ENCODE assay signal across 8 mouse cellular contexts in genomic region chr2:32570698-32571494, GRCm38 (mm10). TPM values are rescaled to one million over a fixed set of nuclear protein-coding genes. Genes with fewer than 3 reads are reported as not detected.
DNase-seq lines count a peak whose midpoint lies in the region; ATAC-seq and TF ChIP-seq lines count a peak whose summit lies in the region.

Gene Dpm2 (plus strand): TSS chr2:32570858.

- TF ChIP-seq EP300 in ES-Bruce4 (IDR thresholded peaks at IDR 0.05; ENCODE audit: insufficient read depth, low read depth, low read length) = no peak
- peak; percentile 35; the same call in 1 of the 2 replicates for TF ChIP-seq EP300 in liver, postnatal 0 days (IDR thresholded peaks at IDR 0.05; ENCODE audit: low read depth)

- no peak for TF ChIP-seq CTCF in ES-Bruce4 (IDR thresholded peaks at IDR 0.05; ENCODE audit: low read depth, low read length)
- TF ChIP-seq CTCF in liver, postnatal 0 days (IDR thresholded peaks at IDR 0.05; ENCODE audit: low read depth) = no peak

- H3K27me3 ChIP-seq in ES-Bruce4 (ENCODE audit: control insufficient read depth, insufficient read depth, low read length, poor library complexity, severe bottlenecking) = no peaks in the 10 kb centered on the region
- no peaks in the 10 kb centered on the region for H3K27me3 ChIP-seq in forebrain, embryonic 13.5 days
- peaks cover 8% of the 10 kb centered on the region; the same call in 1 of the 2 replicates for H3K27me3 ChIP-seq in liver, postnatal 0 days (ENCODE audit: insufficient read depth, low read length)
- no peaks in the 10 kb centered on the region for H3K27me3 ChIP-seq in neural tube, embryonic 14.5 days (ENCODE audit: control insufficient read depth, insufficient read depth, low read length)

- no peaks in the 10 kb centered on the region for H3K4me1 ChIP-seq in ES-Bruce4 (ENCODE audit: control insufficient read depth, insufficient read depth, low read length)
- H3K4me1 ChIP-seq in forebrain, embryonic 13.5 days = peaks cover 19% of the 10 kb centered on the region
- H3K4me1 ChIP-seq in liver, postnatal 0 days (ENCODE audit: insufficient read depth) = peaks cover 15% of the 10 kb centered on the region; the same call in 1 of the 2 replicates
- H3K4me1 ChIP-seq in neural tube, embryonic 14.5 days (ENCODE audit: control insufficient read depth, insufficient read depth, low read length) = peaks cover 11% of the 10 kb centered on the region

- peak; percentile 75 for TF ChIP-seq POLR2A in ES-Bruce4 (IDR thresholded peaks at IDR 0.05; ENCODE audit: insufficient read depth, low read length)

- DNase-seq in heart, postnatal 10 days = peak; percentile 94 to 95
- DNase-seq in large intestine, adult 2 months (ENCODE audit: low read depth, low spot score) = peak; percentile 92
- DNase-seq in liver, postnatal 0 days = peak; percentile 92
- peak; percentile 90 for DNase-seq in testis, postnatal 10 days (ENCODE audit: low spot score)

- no peak within 1 kb of the TSS for H3K27ac ChIP-seq in ES-Bruce4 (ENCODE audit: insufficient read depth, low read length)
- H3K27ac ChIP-seq in forebrain, embryonic 13.5 days = peak within 1 kb of the TSS; percentile 42
- H3K27ac ChIP-seq in liver, postnatal 0 days (ENCODE audit: low read depth) = peak within 1 kb of the TSS; percentile 71
- H3K27ac ChIP-seq in neural tube, embryonic 14.5 days (ENCODE audit: low read depth, low read length) = 0 out of 2 replicates have a peak within 1 kb of the TSS, but pooled peaks have one; percentile 28

- 2% methylated on average over 36 of the region's 36 CpGs for WGBS in forebrain, embryonic 13.5 days
- WGBS in large intestine, adult 2 months = under 1% methylated on average over 36 of the region's 36 CpGs
- WGBS in liver, postnatal 0 days (ENCODE audit: insufficient replicate concordance) = 2% methylated on average over 36 of the region's 36 CpGs
- 2% methylated on average over 36 of the region's 36 CpGs for WGBS in neural tube, embryonic 14.5 days

- peaks cover 3% of the 10 kb centered on the region; the same call in 1 of the 2 replicates for H3K36me3 ChIP-seq in ES-Bruce4 (ENCODE audit: control insufficient read depth, insufficient read depth, low read length, poor library complexity, severe bottlenecking)
- peaks cover 31% of the 10 kb centered on the region for H3K36me3 ChIP-seq in forebrain, embryonic 13.5 days (ENCODE audit: poor library complexity, severe bottlenecking)
- H3K36me3 ChIP-seq in liver, postnatal 0 days (replicated peaks; ENCODE audit: insufficient read depth, low read length) = peaks cover 19% of the 10 kb centered on the region
- peaks cover 16% of the 10 kb centered on the region for H3K36me3 ChIP-seq in neural tube, embryonic 14.5 days (ENCODE audit: control insufficient read depth, insufficient read depth, low read length)

- peak within 1 kb of the TSS; percentile 93 for H3K4me3 ChIP-seq in ES-Bruce4 (ENCODE audit: low read depth, low read length)
- peak within 1 kb of the TSS; percentile 75 for H3K4me3 ChIP-seq in forebrain, embryonic 13.5 days
- peak within 1 kb of the TSS; percentile 86 for H3K4me3 ChIP-seq in liver, postnatal 0 days (ENCODE audit: low read depth, low read length)
- H3K4me3 ChIP-seq in neural tube, embryonic 14.5 days (ENCODE audit: low read depth, low read length) = peak within 1 kb of the TSS; percentile 59

- no peaks in the 10 kb centered on the region for H3K9me3 ChIP-seq in ES-Bruce4 (replicated peaks; ENCODE audit: control insufficient read depth, insufficient read depth, low read length, poor library complexity, severe bottlenecking)
- no peaks in the 10 kb centered on the region for H3K9me3 ChIP-seq in forebrain, embryonic 13.5 days (replicated peaks)
- H3K9me3 ChIP-seq in liver, postnatal 0 days (ENCODE audit: low read length) = no peaks in the 10 kb centered on the region
- no peaks in the 10 kb centered on the region for H3K9me3 ChIP-seq in neural tube, embryonic 14.5 days (ENCODE audit: control insufficient read depth, low read length)

- peak; percentile 52 for ATAC-seq in cerebellum, adult (ENCODE audit: insufficient number of reproducible peaks, low FRiP score, low TSS enrichment)
- peak; percentile 82 for ATAC-seq in forebrain, embryonic 13.5 days
- peak; percentile 86 for ATAC-seq in liver, postnatal 0 days
- ATAC-seq in neural tube, embryonic 14.5 days (ENCODE audit: low read depth) = peak; percentile 83

- peak within 1 kb of the TSS; percentile 94 for H3K4me2 ChIP-seq in forebrain, embryonic 13.5 days
- H3K4me2 ChIP-seq in liver, postnatal 0 days (ENCODE audit: low read depth, low read length) = peak within 1 kb of the TSS; percentile 86
- peak within 1 kb of the TSS; percentile 78 for H3K4me2 ChIP-seq in neural tube, embryonic 14.5 days (ENCODE audit: low read depth, low read length)

- intact Hi-C loops in heart, postnatal 10 days (cut with DNase I) = loop anchor here (5.0 kb wide), 1 partner anchor 36 kb away; no protein-coding TSS in a partner anchor

- H3K9ac ChIP-seq in ES-Bruce4 (ENCODE audit: low read depth, poor library complexity, severe bottlenecking) = peak within 1 kb of the TSS; percentile 53
- H3K9ac ChIP-seq in forebrain, embryonic 13.5 days = peak within 1 kb of the TSS; percentile 81
- H3K9ac ChIP-seq in liver, postnatal 0 days (replicated peaks) = peak within 1 kb of the TSS; percentile 85
- H3K9ac ChIP-seq in neural tube, embryonic 14.5 days (replicated peaks; ENCODE audit: low read depth, low read length) = peak within 1 kb of the TSS; percentile 70

RNA-seq across cellular contexts. Expression of gene Dpm2, which starts in this region (rescaled TPM):
- polyA plus RNA-seq in ES-Bruce4 (2011; ENCODE audit: insufficient read depth, insufficient read length, low read depth, missing spikeins) = 35.1 and 41.7 TPM in 2 replicates
- polyA plus RNA-seq in forebrain, embryonic 13.5 days (2015; fragmentation: Nextera tagmentation; extraction: Ambion mirVana) = 127 and 129 TPM in 2 replicates
- 10 to 100 TPM; 31.2 to 32.6 TPM for total RNA-seq in heart, postnatal 10 days (2021)
- 149 and 160 TPM in 2 replicates for polyA plus RNA-seq in large intestine, adult 2 months (2012; rRNA removed)
- 37.0 and 41.7 TPM in 2 replicates for polyA plus RNA-seq in liver, postnatal 0 days (2015; fragmentation: Nextera tagmentation; extraction: Ambion mirVana)
- 143 and 157 TPM in 2 replicates for polyA plus RNA-seq in neural tube, embryonic 14.5 days (2014; fragmentation: Nextera tagmentation; extraction: Ambion mirVana)
